Mouse (Mus musculus): ENCODE data around the gene Mpi.

DNA sequence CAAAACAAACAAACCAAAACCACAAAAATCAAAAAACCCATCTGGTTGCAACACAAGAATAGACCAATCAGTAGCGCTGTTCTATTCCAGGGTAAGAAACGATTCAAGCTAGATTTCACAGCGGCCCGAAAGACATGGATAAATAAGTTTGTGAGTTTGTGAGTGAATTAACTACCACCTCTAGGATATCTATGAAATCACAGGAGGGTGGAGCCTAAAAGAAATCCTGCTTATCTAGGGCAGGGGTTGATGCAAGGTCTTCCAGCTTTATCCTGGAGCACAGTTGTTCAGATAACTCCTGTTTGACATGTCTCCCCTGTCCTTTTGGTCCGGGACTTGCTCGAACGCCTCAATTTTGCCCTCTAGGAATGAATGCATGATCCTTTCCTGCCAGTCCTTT lies 7.7 kb upstream of the Mpi start:
- TF ChIP-seq MYC (IDR thresholded peaks at IDR 0.05; ENCODE audit: low read depth, low read length) (no peak), SIN3A (IDR thresholded peaks at IDR 0.05; ENCODE audit: low read length) (no peak)
